Mouse (Mus musculus) embryonic facial prominence, embryonic 11.5 days (tissue): Measurements from ENCODE around the gene Abcb10. TPM values are rescaled to one million over a fixed set of nuclear protein-coding genes. Genes with fewer than 3 reads are reported as not detected.
"Not testable (repeated sequence)": the region's sequence is repeated elsewhere in the genome, so short reads cannot be mapped to it uniquely, and the experiment has no call there.

Experiments
- ATAC-seq: fragments of 200-750 bp; cut with Nextera tagmentation; replicated peaks from 2 replicates; pipeline ENCODE4 v1.8.0; 2017; ENCODE audit warnings: low read depth; ENCODE audit not compliant: insufficient number of reproducible peaks, low FRiP score, low TSS enrichment
- DNase-seq: peaks from one replicate; pipeline ENCODE4 v3.0.0-alpha.2; 2015; ENCODE audit warnings: low spot score
- H3K27ac ChIP-seq: fragments of 300-500 bp; sonication (generic); replicated peaks from 2 replicates; pipeline ENCODE4 v1.5.1; 2014; ENCODE audit warnings: mild to moderate bottlenecking, low read depth, low read length, control low read depth
- H3K27me3 ChIP-seq: fragments of 300-500 bp; sonication (generic); 2 replicates; pipeline ENCODE4 v1.6.1; 2014; ENCODE audit warnings: mild to moderate bottlenecking, low read length, moderate library complexity, mixed read lengths; ENCODE audit not compliant: control insufficient read depth, insufficient read depth
- H3K36me3 ChIP-seq: fragments of 300-500 bp; sonication (generic); replicated peaks from 2 replicates; pipeline ENCODE4 v1.6.1; 2014; ENCODE audit warnings: low read depth, mild to moderate bottlenecking, low read length, moderate library complexity, mixed read lengths; ENCODE audit not compliant: control insufficient read depth, insufficient read depth
- H3K4me1 ChIP-seq: fragments of 300-500 bp; sonication (generic); 2 replicates; pipeline ENCODE4 v1.6.1; 2014; ENCODE audit warnings: low read length, mixed read lengths; ENCODE audit not compliant: control insufficient read depth, insufficient read depth
- H3K4me2 ChIP-seq: fragments of 300-500 bp; sonication (generic); 2 replicates; pipeline ENCODE4 v1.6.1; 2014; ENCODE audit warnings: low read depth, mild to moderate bottlenecking, control low read depth, low read length, moderate library complexity
- H3K4me3 ChIP-seq: fragments of 300-500 bp; sonication (generic); 2 replicates; pipeline ENCODE4 v1.5.1; 2014; ENCODE audit warnings: low read depth, low read length, control low read depth
- H3K9ac ChIP-seq: fragments of 300-500 bp; sonication (generic); replicated peaks from 2 replicates; pipeline ENCODE4 v1.6.1; 2014; ENCODE audit warnings: mild to moderate bottlenecking, control low read depth, low read length
- H3K9me3 ChIP-seq: fragments of 300-500 bp; sonication (generic); replicated peaks from 2 replicates; pipeline ENCODE4 v1.6.1; 2016; ENCODE audit warnings: mild to moderate bottlenecking, low read length, inconsistent platforms, mixed read lengths; ENCODE audit not compliant: control insufficient read depth
- WGBS: fragments of 180-500 bp; shearing (Covaris S2); extraction: QIAGEN DNeasy Blood & Tissue Kit; methylation state at CpG from one replicate; pipeline ENCODE4 v1.1.7; 2014; 5-methylcytosine and 5-hydroxymethylcytosine counted together
- polyA plus RNA-seq: library from polyadenylated mRNA; unstranded; fragments of >200 nt; fragmentation: Nextera tagmentation; extraction: Ambion mirVana; gene quantifications from 2 replicates; pipeline ENCODE4 v1.2.1, GENCODE M21; 2014

The Abcb10 gene
- polyA plus RNA-seq = 18.8 TPM in 2 replicates

DNA sequence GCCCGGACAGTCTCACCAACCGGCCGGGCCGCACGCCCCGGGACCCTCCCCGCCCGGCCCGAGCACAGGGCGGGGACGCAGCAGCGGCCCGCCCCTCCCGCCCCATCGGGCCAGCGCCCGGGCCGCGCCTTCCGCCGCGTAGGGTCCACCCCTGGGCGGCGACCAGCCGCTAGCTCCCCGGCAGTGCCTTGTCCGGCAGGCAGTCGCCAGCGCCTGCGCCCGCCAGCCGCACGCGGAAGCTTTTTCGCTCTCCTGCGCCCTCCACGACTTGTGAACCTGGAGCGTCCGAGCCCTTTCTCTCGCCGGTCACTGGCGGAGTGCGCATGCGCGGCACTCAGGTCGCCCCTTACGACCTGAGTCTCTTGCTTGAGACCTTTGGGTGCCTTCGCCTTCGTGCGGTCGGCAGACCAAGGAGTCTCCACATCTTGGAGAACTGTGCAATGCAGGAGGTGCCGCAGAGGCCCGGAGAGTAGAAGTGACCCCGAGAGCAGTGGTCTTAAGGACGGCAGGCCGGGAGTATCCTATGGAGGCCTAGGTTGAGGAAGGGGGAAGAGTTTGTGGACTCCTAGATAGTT lies at the start of gene Abcb10:
TSS of gene Abcb10 (minus strand) at position 297 of the 575 bp plus-strand sequence.
- no peaks in the 10 kb centered on the region for H3K36me3 ChIP-seq
- H3K4me1 ChIP-seq = no peaks in the 10 kb centered on the region
- no peaks in the 10 kb centered on the region for H3K9me3 ChIP-seq
- peak; percentile 92 for ATAC-seq
- no peaks in the 10 kb centered on the region for H3K27me3 ChIP-seq
- H3K4me2 ChIP-seq = peak within 1 kb of the TSS; percentile 95
- peak within 1 kb of the TSS; percentile 66 for H3K27ac ChIP-seq
- WGBS = under 1% methylated on average over 49 of the region's 56 CpGs
- H3K4me3 ChIP-seq = peak within 1 kb of the TSS; percentile 77
- H3K9ac ChIP-seq = peak within 1 kb of the TSS; percentile 85
- peak; percentile 89 for DNase-seq

DNA sequence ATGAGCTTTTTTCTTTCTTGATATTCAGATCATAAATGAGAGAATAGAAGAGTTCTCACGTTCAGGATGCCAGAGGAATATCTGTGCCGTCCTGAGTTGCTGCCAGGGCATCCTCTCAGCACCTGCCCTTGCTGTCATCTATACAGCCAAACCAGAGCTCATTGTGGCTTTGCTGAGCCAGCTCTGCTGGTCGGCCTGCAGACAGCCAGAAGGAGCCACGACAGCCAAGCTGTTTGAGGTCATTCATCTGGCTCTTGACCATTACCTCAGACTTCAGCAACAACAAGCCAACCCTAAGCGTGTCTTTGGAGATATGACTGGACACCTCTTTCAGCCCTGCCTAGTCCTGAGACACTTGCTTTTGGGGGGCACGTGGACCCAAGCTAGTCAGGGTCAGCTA lies 44.9 kb upstream of the Abcb10 start:
- Histone ChIP-seq H3K27me3 (no peaks in the 10 kb centered on the region), H3K27ac (no peak overlapping the region), H3K4me3 (no peak overlapping the region), H3K4me2 (no peak overlapping the region), H3K36me3 (peaks cover 16% of the 10 kb centered on the region), H3K9ac (no peak overlapping the region), H3K4me1 (no peaks in the 10 kb centered on the region), H3K9me3 (no peaks in the 10 kb centered on the region)
- ATAC-seq (no peak), DNase-seq (no peak)
- 89% methylated on average over 6 of the region's 6 CpGs for WGBS

DNA sequence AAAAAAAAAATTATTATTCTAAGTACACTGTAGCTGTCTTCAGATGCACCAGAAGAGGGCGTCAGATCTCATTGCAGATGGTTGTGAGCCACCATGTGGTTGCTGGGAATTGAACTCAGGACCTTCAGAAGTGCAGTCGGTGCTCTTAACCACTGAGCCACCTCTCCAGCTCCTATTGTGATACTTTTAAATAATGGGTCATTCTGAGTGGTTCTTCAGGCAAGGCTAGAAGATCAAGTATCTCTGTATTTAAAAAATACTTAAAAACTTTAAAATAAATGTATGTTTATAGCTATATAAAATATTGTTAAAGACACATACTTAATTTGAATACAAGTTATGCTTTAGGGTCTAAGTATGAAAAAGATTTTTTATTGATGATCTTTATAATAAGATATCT lies 43.3 kb upstream of the Abcb10 start:
- H3K4me3 ChIP-seq, H3K4me1 ChIP-seq, H3K9ac ChIP-seq, H3K27me3 ChIP-seq, ATAC-seq, DNase-seq, H3K4me2 ChIP-seq, H3K9me3 ChIP-seq, H3K27ac ChIP-seq: not testable (repeated sequence)
- 83% methylated on average over 2 of the region's 2 CpGs for WGBS
- H3K36me3 ChIP-seq = peaks cover 14% of the 10 kb centered on the region

- ATAC-seq (peak; percentile 85), DNase-seq (peak; percentile 94)
- H3K4me1 ChIP-seq = 0 out of 2 replicates have a peak, but pooled peaks cover 3% of the 10 kb centered on the region
- peak within 1 kb of the TSS; percentile 79 for H3K4me3 ChIP-seq
- H3K36me3 ChIP-seq = no peaks in the 10 kb centered on the region; the same call in 1 of the 2 replicates
- H3K27ac ChIP-seq = peak within 1 kb of the TSS; percentile 85
- H3K9me3 ChIP-seq = no peaks in the 10 kb centered on the region
- no peaks in the 10 kb centered on the region for H3K27me3 ChIP-seq
- under 1% methylated on average over 64 of the region's 74 CpGs for whole genome bisulfite sequencing
- peak within 1 kb of the TSS; percentile 57 for H3K4me2 ChIP-seq
- peak within 1 kb of the TSS; percentile 80 for H3K9ac ChIP-seq
These were observed 38.6 kb upstream of the Abcb10 start, which contains the start of the genes Taf5l and Urb2 for GRCm38 (mm10) chr8:124021237-124022227. Gene Taf5l (minus strand): TSS chr8:124021397. Gene Urb2 (plus strand): TSS chr8:124021508.

GRCm38 (mm10) chr8:124020439-124021236 lies 37.7 kb upstream of the Abcb10 start:
- under 1% methylated on average over 39 of the region's 87 CpGs for WGBS
- Histone ChIP-seq H3K4me2 (peak overlapping the region; percentile 57), H3K36me3 (no peaks in the 10 kb centered on the region; the same call in 1 of the 2 replicates), H3K9ac (peak overlapping the region; percentile 80), H3K4me1 (0 out of 2 replicates have a peak, but pooled peaks cover 3% of the 10 kb centered on the region), H3K4me3 (peak overlapping the region; percentile 79), H3K27me3 (no peaks in the 10 kb centered on the region), H3K9me3 (no peaks in the 10 kb centered on the region), H3K27ac (peak overlapping the region; percentile 85)
- DNase-seq (peak; percentile 84), ATAC-seq (peak; percentile 85)

DNA sequence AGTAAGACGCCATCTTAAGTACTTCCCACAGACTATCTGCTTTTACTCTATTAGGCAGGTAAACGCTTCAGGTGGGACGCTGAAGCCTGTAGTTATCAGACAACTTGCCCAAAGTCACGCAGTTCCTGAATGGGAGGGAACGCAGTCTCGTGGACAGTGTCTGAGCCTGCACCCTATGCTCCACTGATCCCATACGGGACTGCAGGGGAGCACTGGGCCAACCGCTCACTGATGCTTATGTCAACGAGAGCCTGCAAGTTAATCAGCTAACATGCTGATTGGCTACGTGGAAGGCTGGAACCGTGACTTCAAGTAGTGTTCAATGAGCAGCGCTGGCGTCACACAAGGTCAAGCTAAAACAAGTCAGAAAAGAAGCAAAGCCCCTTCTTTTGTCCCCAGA lies 36.9 kb upstream of the Abcb10 start:
- Histone ChIP-seq H3K4me2 (peak overlapping the region; percentile 57), H3K4me1 (0 out of 2 replicates have a peak, but pooled peaks cover 3% of the 10 kb centered on the region), H3K4me3 (peak overlapping the region; percentile 79), H3K27ac (no peak overlapping the region), H3K9ac (peak overlapping the region; percentile 37), H3K9me3 (no peaks in the 10 kb centered on the region), H3K36me3 (no peaks in the 10 kb centered on the region), H3K27me3 (no peaks in the 10 kb centered on the region)
- DNase-seq (peak; percentile 27), ATAC-seq (no peak)
- WGBS = 40% methylated on average over 13 of the region's 13 CpGs

DNA sequence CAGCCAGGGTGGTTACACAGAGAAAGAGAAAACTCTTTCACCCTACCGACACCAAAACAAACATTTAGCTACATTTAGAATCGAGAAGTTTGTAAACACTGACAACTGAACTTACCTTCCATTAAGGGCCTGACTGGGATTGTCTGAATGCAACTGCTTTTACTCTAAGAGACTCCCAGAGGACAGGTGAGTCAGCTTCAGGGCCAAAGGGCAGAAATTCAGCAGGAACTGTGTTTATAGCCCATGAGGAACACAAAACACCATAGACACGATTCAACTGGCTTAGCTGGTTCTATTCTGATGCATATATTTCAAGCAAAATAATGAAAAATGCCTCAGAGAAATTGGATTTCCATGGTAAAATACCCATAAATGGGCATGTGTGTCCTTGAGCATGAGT lies 31.8 kb upstream of the Abcb10 start:
- no peak overlapping the region for H3K4me3 ChIP-seq
- H3K36me3 ChIP-seq = no peaks in the 10 kb centered on the region
- H3K4me1 ChIP-seq = 0 out of 2 replicates have a peak, but pooled peaks cover under 1% of the 10 kb centered on the region
- no peaks in the 10 kb centered on the region for H3K9me3 ChIP-seq
- H3K9ac ChIP-seq = no peak overlapping the region
- H3K4me2 ChIP-seq = no peak overlapping the region
- H3K27me3 ChIP-seq = no peaks in the 10 kb centered on the region
- WGBS = 78% methylated on average over 3 of the region's 3 CpGs
- H3K27ac ChIP-seq = no peak overlapping the region
- ATAC-seq (no peak), DNase-seq (no peak)
